In genomic region chr2:29879964-29880830, GRCm38 (mm10) we compare ENCODE assay signal across 11 mouse cellular contexts. TPM values are rescaled to one million over a fixed set of nuclear protein-coding genes. Genes with fewer than 3 reads are reported as not detected.
A peak's percentile ranks its signal among the peaks of the same experiment; 100 is the strongest.
DNase-seq lines count a peak whose midpoint lies in the region; ATAC-seq and TF ChIP-seq lines count a peak whose summit lies in the region.
"Had no signal": no experiment of that assay in that cellular context is flagged by ENCODE, and none has a peak within 500 bp of the region (broad histone marks: within the 10 kb centered on the region; RNA-seq: fewer than 3 reads in every experiment).

No protein-coding gene starts in this region.

- 79% methylated on average over 17 of the region's 17 CpGs for WGBS in embryonic facial prominence, embryonic 13.5 days
- WGBS in embryonic facial prominence, embryonic 10.5 days = 79% methylated on average over 17 of the region's 17 CpGs
- WGBS in thymus, adult 2 months = 96% methylated on average over 17 of the region's 17 CpGs
- 82% methylated on average over 17 of the region's 17 CpGs for WGBS in forebrain, embryonic 11.5 days

- no peak for TF ChIP-seq POLR2A in thymus, adult 2 months (IDR thresholded peaks at IDR 0.05; ENCODE audit: control insufficient read depth, extremely low read depth, insufficient read depth, low read length, poor library complexity)

- H3K4me3 ChIP-seq in embryonic facial prominence, embryonic 13.5 days = no peak overlapping the region
- H3K4me3 ChIP-seq in embryonic facial prominence, embryonic 10.5 days = no peak overlapping the region
- H3K4me3 ChIP-seq in thymus, adult 2 months (ENCODE audit: control insufficient read depth, insufficient read depth, low read length) = no peak overlapping the region
- no peak overlapping the region for H3K4me3 ChIP-seq in forebrain, embryonic 11.5 days (ENCODE audit: low read depth, low read length)
- H3K4me3 ChIP-seq: heart, adult 2 months; liver, embryonic 12.5 days had no signal

- no peaks in the 10 kb centered on the region for H3K27me3 ChIP-seq in embryonic facial prominence, embryonic 13.5 days
- no peaks in the 10 kb centered on the region for H3K27me3 ChIP-seq in embryonic facial prominence, embryonic 10.5 days (replicated peaks; ENCODE audit: low read depth, poor library complexity, severe bottlenecking)
- no peaks in the 10 kb centered on the region for H3K27me3 ChIP-seq in thymus, adult 2 months (ENCODE audit: control insufficient read depth, insufficient read depth, low read length)
- H3K27me3 ChIP-seq in forebrain, embryonic 11.5 days (ENCODE audit: control insufficient read depth, insufficient read depth, low read length) = no peaks in the 10 kb centered on the region
- H3K27me3 ChIP-seq: liver, embryonic 12.5 days had no signal

- no peak overlapping the region for H3K27ac ChIP-seq in embryonic facial prominence, embryonic 13.5 days
- no peak overlapping the region for H3K27ac ChIP-seq in embryonic facial prominence, embryonic 10.5 days (replicated peaks)
- no peak overlapping the region for H3K27ac ChIP-seq in thymus, adult 2 months (ENCODE audit: control insufficient read depth, insufficient read depth, low read length)
- no peak overlapping the region for H3K27ac ChIP-seq in forebrain, embryonic 11.5 days (ENCODE audit: low read depth, low read length)
- H3K27ac ChIP-seq: heart, adult 2 months; liver, embryonic 12.5 days had no signal

- no peak for ATAC-seq in embryonic facial prominence, embryonic 13.5 days (ENCODE audit: insufficient number of reproducible peaks, insufficient read depth, low FRiP score, low TSS enrichment, low read depth)
- no peak for ATAC-seq in forebrain, embryonic 11.5 days (replicated peaks; ENCODE audit: low FRiP score)
- ATAC-seq: activated CD4-positive, CD25-positive, alpha-beta regulatory T cell, adult 4 months; liver, embryonic 12.5 days had no signal

- no peaks in the 10 kb centered on the region for H3K9me3 ChIP-seq in embryonic facial prominence, embryonic 13.5 days
- H3K9me3 ChIP-seq in embryonic facial prominence, embryonic 10.5 days = no peaks in the 10 kb centered on the region
- no peaks in the 10 kb centered on the region for H3K9me3 ChIP-seq in forebrain, embryonic 11.5 days (ENCODE audit: control insufficient read depth, low read length)
- H3K9me3 ChIP-seq: liver, embryonic 12.5 days had no signal

- no peak for DNase-seq in embryonic facial prominence, embryonic 10.5 days (ENCODE audit: low spot score)
- peak; percentile 23 for DNase-seq in ovary, adult 18-20 months (ENCODE audit: low spot score)
- DNase-seq in ovary, postnatal 14 days (ENCODE audit: low spot score) = no peak
- peak; percentile 68 for DNase-seq in ZHBTc4 (ENCODE audit: low read depth, low spot score)
- peak; percentile 34 to 46 for DNase-seq in heart, postnatal 10 days
- no peak for DNase-seq in thymus, adult 2 months
- DNase-seq in forebrain, embryonic 11.5 days (ENCODE audit: low spot score) = no peak

- H3K4me2 ChIP-seq in embryonic facial prominence, embryonic 13.5 days = no peak overlapping the region
- no peak overlapping the region for H3K4me2 ChIP-seq in forebrain, embryonic 11.5 days (ENCODE audit: low read depth, low read length, severe bottlenecking)
- H3K4me2 ChIP-seq: liver, embryonic 12.5 days had no signal

- 0 out of 2 replicates have a peak overlapping the region, but pooled peaks have one; percentile 27 for H3K9ac ChIP-seq in embryonic facial prominence, embryonic 13.5 days
- H3K9ac ChIP-seq in forebrain, embryonic 11.5 days (ENCODE audit: low read length) = no peak overlapping the region
- H3K9ac ChIP-seq: liver, embryonic 12.5 days had no signal

- intact Hi-C loops in heart, postnatal 10 days (cut with DNase I) = no loop called here

- peaks cover 32% of the 10 kb centered on the region for H3K36me3 ChIP-seq in embryonic facial prominence, embryonic 13.5 days
- H3K36me3 ChIP-seq in embryonic facial prominence, embryonic 10.5 days (replicated peaks) = peaks cover 28% of the 10 kb centered on the region
- no peaks in the 10 kb centered on the region for H3K36me3 ChIP-seq in thymus, adult 2 months (ENCODE audit: control insufficient read depth, insufficient read depth, low read length)
- H3K36me3 ChIP-seq in forebrain, embryonic 11.5 days (ENCODE audit: control insufficient read depth, insufficient read depth, low read length) = no peaks in the 10 kb centered on the region

- H3K4me1 ChIP-seq in embryonic facial prominence, embryonic 13.5 days = no peaks in the 10 kb centered on the region
- H3K4me1 ChIP-seq in embryonic facial prominence, embryonic 10.5 days = no peaks in the 10 kb centered on the region
- no peaks in the 10 kb centered on the region for H3K4me1 ChIP-seq in thymus, adult 2 months (replicated peaks; ENCODE audit: control insufficient read depth, insufficient read depth, low read length)
- H3K4me1 ChIP-seq in forebrain, embryonic 11.5 days (replicated peaks; ENCODE audit: control insufficient read depth, insufficient read depth, low read length) = no peaks in the 10 kb centered on the region
- H3K4me1 ChIP-seq: liver, embryonic 12.5 days had no signal

- TF ChIP-seq CTCF in thymus, adult 2 months (IDR thresholded peaks at IDR 0.05; ENCODE audit: borderline replicate concordance, control insufficient read depth, extremely low read depth, insufficient read depth, low read length, poor library complexity) = no peak

RNA-seq across cellular contexts. Expression of gene Odf2, which starts 8.8 kb away (rescaled TPM):
- 79.8 and 85.3 TPM in 2 replicates for polyA plus RNA-seq in embryonic facial prominence, embryonic 13.5 days (2015; fragmentation: Nextera tagmentation; extraction: Ambion mirVana)
- polyA plus RNA-seq in embryonic facial prominence, embryonic 10.5 days (2016; fragmentation: Nextera tagmentation; extraction: Ambion mirVana) = 102 and 111 TPM in 2 replicates
- total RNA-seq in heart, postnatal 10 days (2021) = 10 to 100 TPM; 30.5 to 33.8 TPM
- 60.7 and 70.7 TPM in 2 replicates for polyA plus RNA-seq in thymus, adult 2 months (2012; rRNA removed)
- polyA plus RNA-seq in forebrain, embryonic 11.5 days (2014; fragmentation: Nextera tagmentation; extraction: Ambion mirVana) = 118 and 132 TPM in 2 replicates

RNA-seq across cellular contexts. Expression of gene Cercam, which starts 11.2 kb away (rescaled TPM):
- polyA plus RNA-seq in embryonic facial prominence, embryonic 13.5 days (2015; fragmentation: Nextera tagmentation; extraction: Ambion mirVana) = 29.6 and 29.7 TPM in 2 replicates
- polyA plus RNA-seq in embryonic facial prominence, embryonic 10.5 days (2016; fragmentation: Nextera tagmentation; extraction: Ambion mirVana) = 12.3 and 19.2 TPM in 2 replicates
- total RNA-seq in heart, postnatal 10 days (2021) = 10 to 100 TPM; 13.0 to 13.9 TPM
- 9.9 and 10.4 TPM in 2 replicates for polyA plus RNA-seq in thymus, adult 2 months (2012; rRNA removed)
- 13.3 and 14.1 TPM in 2 replicates for polyA plus RNA-seq in forebrain, embryonic 11.5 days (2014; fragmentation: Nextera tagmentation; extraction: Ambion mirVana)

RNA-seq across cellular contexts. Expression of gene Gle1, which starts 55.0 kb away (rescaled TPM):
- 70.1 and 76.8 TPM in 2 replicates for polyA plus RNA-seq in embryonic facial prominence, embryonic 13.5 days (2015; fragmentation: Nextera tagmentation; extraction: Ambion mirVana)
- 78.1 and 79.6 TPM in 2 replicates for polyA plus RNA-seq in embryonic facial prominence, embryonic 10.5 days (2016; fragmentation: Nextera tagmentation; extraction: Ambion mirVana)
- total RNA-seq in heart, postnatal 10 days (2021) = 10 to 100 TPM; 26.0 to 26.2 TPM
- 36.6 and 38.4 TPM in 2 replicates for polyA plus RNA-seq in thymus, adult 2 months (2012; rRNA removed)
- polyA plus RNA-seq in forebrain, embryonic 11.5 days (2014; fragmentation: Nextera tagmentation; extraction: Ambion mirVana) = 68.0 and 69.8 TPM in 2 replicates

Comparison
In these comparisons a context has a peak if more than half of its experiments do, and no peak if none do; other contexts are left out.
1. DNase-seq: peak in ovary, adult 18-20 months (single experiment), ZHBTc4 (single experiment) and heart, postnatal 10 days (2 of 2); none in embryonic facial prominence, embryonic 10.5 days (single experiment), ovary, postnatal 14 days (single experiment), thymus, adult 2 months (single experiment) and forebrain, embryonic 11.5 days (single experiment).